15 mouse cellular contexts compared by ENCODE assay signal in the genomic region with DNA sequence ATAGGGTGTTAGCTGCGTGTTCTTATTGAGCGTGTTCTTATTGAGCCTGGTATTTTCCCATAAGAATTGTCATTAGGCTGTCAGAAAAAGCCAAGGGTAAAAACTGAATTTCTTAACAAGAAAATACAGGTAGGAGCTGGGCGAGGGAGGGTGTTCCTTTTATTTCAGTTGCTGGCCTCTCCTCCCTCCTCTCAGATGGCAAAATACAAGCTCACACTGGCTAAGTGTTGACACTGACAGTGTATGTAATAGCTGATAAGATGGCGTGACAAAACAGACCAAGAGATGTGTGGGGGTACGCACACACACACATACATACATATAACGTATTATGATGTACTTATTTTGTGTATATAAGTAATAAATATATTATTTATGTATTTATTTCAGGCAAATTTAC.
DNase-seq lines count a peak whose midpoint lies in the region; ATAC-seq and TF ChIP-seq lines count a peak whose summit lies in the region.
"Had no signal": no experiment of that assay in that cellular context is flagged by ENCODE, and none has a peak within 500 bp of the region (broad histone marks: within the 10 kb centered on the region; RNA-seq: fewer than 3 reads in every experiment).

No protein-coding gene starts in this region.

- H3K27ac ChIP-seq in heart, embryonic 15.5 days, result peak overlapping the region; percentile 62
- no peak overlapping the region; the same call in 1 of the 2 replicates for H3K27ac ChIP-seq in midbrain, embryonic 11.5 days (ENCODE audit: low read depth, low read length)
- H3K27ac ChIP-seq in midbrain, embryonic 15.5 days, result no peak overlapping the region
- H3K27ac ChIP-seq in liver, embryonic 12.5 days, result peak overlapping the region; percentile 64
- peak overlapping the region; percentile 65 for H3K27ac ChIP-seq in stomach, postnatal 0 days (replicated peaks)

- TF ChIP-seq CTCF in stomach, postnatal 0 days (IDR thresholded peaks at IDR 0.05; ENCODE audit: low read depth), result no peak

- WGBS in heart, embryonic 15.5 days, result 51% methylated on average over 6 of the region's 6 CpGs
- WGBS in midbrain, embryonic 11.5 days, result 78% methylated on average over 6 of the region's 6 CpGs
- WGBS in midbrain, embryonic 15.5 days, result 73% methylated on average over 6 of the region's 6 CpGs
- WGBS in liver, embryonic 12.5 days (ENCODE audit: insufficient replicate concordance), result 51% methylated on average over 6 of the region's 6 CpGs
- WGBS in stomach, postnatal 0 days, result 49% methylated on average over 6 of the region's 6 CpGs

- H3K27me3 ChIP-seq in heart, embryonic 15.5 days, result no peaks in the 10 kb centered on the region
- H3K27me3 ChIP-seq in midbrain, embryonic 11.5 days (ENCODE audit: control insufficient read depth, insufficient read depth, low read length), result no peaks in the 10 kb centered on the region
- no peaks in the 10 kb centered on the region for H3K27me3 ChIP-seq in midbrain, embryonic 15.5 days (replicated peaks)
- 0 out of 2 replicates have a peak, but pooled peaks cover 5% of the 10 kb centered on the region for H3K27me3 ChIP-seq in liver, embryonic 12.5 days (replicated peaks)
- H3K27me3 ChIP-seq in stomach, postnatal 0 days (ENCODE audit: control insufficient read depth, insufficient read depth, low read length), result no peaks in the 10 kb centered on the region

- H3K9me3 ChIP-seq in heart, embryonic 15.5 days (replicated peaks), result no peaks in the 10 kb centered on the region
- no peaks in the 10 kb centered on the region for H3K9me3 ChIP-seq in midbrain, embryonic 11.5 days (ENCODE audit: control insufficient read depth, low read length)
- H3K9me3 ChIP-seq in midbrain, embryonic 15.5 days, result no peaks in the 10 kb centered on the region
- H3K9me3 ChIP-seq in liver, embryonic 12.5 days (replicated peaks), result no peaks in the 10 kb centered on the region
- H3K9me3 ChIP-seq in stomach, postnatal 0 days (ENCODE audit: control insufficient read depth, low read length), result no peaks in the 10 kb centered on the region
- H3K9me3 ChIP-seq: forebrain, embryonic 10.5 days had no signal

- no peak for DNase-seq in heart, adult 9 months (ENCODE audit: low spot score in 2 of 2)
- DNase-seq in midbrain, embryonic 11.5 days (ENCODE audit: low spot score, missing footprints), result no peak
- no peak for DNase-seq in stomach, postnatal 0 days (ENCODE audit: low spot score)
- DNase-seq in gastrocnemius, postnatal 4 days (ENCODE audit: low spot score in 2 of 2), result no peak
- DNase-seq in right cerebral cortex, adult 18-20 months, result no peak
- DNase-seq: adrenal gland, postnatal 10 days; cerebellum, postnatal 10 days; kidney, postnatal 10 days; right cerebral cortex, postnatal 14 days; thymus, postnatal 25 days had no signal

- H3K4me1 ChIP-seq in heart, embryonic 15.5 days (replicated peaks), result peaks cover 57% of the 10 kb centered on the region
- peaks cover 22% of the 10 kb centered on the region for H3K4me1 ChIP-seq in midbrain, embryonic 11.5 days (ENCODE audit: control insufficient read depth, insufficient read depth, low read length)
- peaks cover 15% of the 10 kb centered on the region for H3K4me1 ChIP-seq in midbrain, embryonic 15.5 days
- H3K4me1 ChIP-seq in liver, embryonic 12.5 days, result peaks cover 15% of the 10 kb centered on the region; the same call in 1 of the 2 replicates
- peaks cover 9% of the 10 kb centered on the region for H3K4me1 ChIP-seq in stomach, postnatal 0 days (replicated peaks; ENCODE audit: control insufficient read depth, insufficient read depth)

- peak overlapping the region; percentile 28; the same call in 1 of the 2 replicates for H3K4me2 ChIP-seq in heart, embryonic 15.5 days
- H3K4me2 ChIP-seq in midbrain, embryonic 11.5 days, result no peak overlapping the region
- no peak overlapping the region for H3K4me2 ChIP-seq in midbrain, embryonic 15.5 days
- peak overlapping the region; percentile 23 for H3K4me2 ChIP-seq in liver, embryonic 12.5 days
- peak overlapping the region; percentile 42 for H3K4me2 ChIP-seq in stomach, postnatal 0 days (replicated peaks; ENCODE audit: low read depth)

- no peak for ATAC-seq in heart, embryonic 15.5 days (replicated peaks; ENCODE audit: insufficient number of reproducible peaks, insufficient read depth, low FRiP score, low read depth)
- ATAC-seq in midbrain, embryonic 11.5 days (ENCODE audit: low FRiP score), result no peak
- ATAC-seq in midbrain, embryonic 15.5 days (replicated peaks), result no peak
- ATAC-seq in liver, embryonic 12.5 days, result no peak
- no peak for ATAC-seq in stomach, postnatal 0 days (ENCODE audit: low FRiP score, low TSS enrichment)

- H3K9ac ChIP-seq in heart, embryonic 15.5 days, result 0 out of 2 replicates have a peak overlapping the region, but pooled peaks have one; percentile 19
- 0 out of 2 replicates have a peak overlapping the region, but pooled peaks have one; percentile 20 for H3K9ac ChIP-seq in midbrain, embryonic 11.5 days (ENCODE audit: low read length)
- H3K9ac ChIP-seq in midbrain, embryonic 15.5 days, result no peak overlapping the region
- no peak overlapping the region for H3K9ac ChIP-seq in liver, embryonic 12.5 days
- no peak overlapping the region for H3K9ac ChIP-seq in stomach, postnatal 0 days (ENCODE audit: low read length)

- no peaks in the 10 kb centered on the region for H3K36me3 ChIP-seq in heart, embryonic 15.5 days
- H3K36me3 ChIP-seq in midbrain, embryonic 11.5 days (ENCODE audit: control insufficient read depth, insufficient read depth, low read length), result no peaks in the 10 kb centered on the region
- no peaks in the 10 kb centered on the region for H3K36me3 ChIP-seq in midbrain, embryonic 15.5 days (replicated peaks)
- H3K36me3 ChIP-seq in liver, embryonic 12.5 days, result no peaks in the 10 kb centered on the region
- H3K36me3 ChIP-seq in stomach, postnatal 0 days (ENCODE audit: control insufficient read depth, insufficient read depth, low read length), result no peaks in the 10 kb centered on the region

- TF ChIP-seq EP300 in stomach, postnatal 0 days (optimal IDR thresholded peaks at IDR 0.05), result no peak

- no peak overlapping the region for H3K4me3 ChIP-seq in heart, embryonic 15.5 days
- no peak overlapping the region for H3K4me3 ChIP-seq in midbrain, embryonic 11.5 days (ENCODE audit: low read depth, low read length)
- no peak overlapping the region for H3K4me3 ChIP-seq in midbrain, embryonic 15.5 days
- H3K4me3 ChIP-seq in liver, embryonic 12.5 days, result no peak overlapping the region
- H3K4me3 ChIP-seq in stomach, postnatal 0 days (ENCODE audit: low read depth, low read length), result no peak overlapping the region
- H3K4me3 ChIP-seq: forebrain, embryonic 10.5 days; myocyte had no signal

Comparison
In these comparisons a context has a peak if more than half of its experiments do, and no peak if none do; other contexts are left out.
1. H3K9ac ChIP-seq: peak in heart, embryonic 15.5 days (single experiment) and midbrain, embryonic 11.5 days (single experiment); none in midbrain, embryonic 15.5 days (single experiment), liver, embryonic 12.5 days (single experiment) and stomach, postnatal 0 days (single experiment).
2. H3K27ac ChIP-seq: peak in heart, embryonic 15.5 days (single experiment), liver, embryonic 12.5 days (single experiment) and stomach, postnatal 0 days (single experiment); none in midbrain, embryonic 11.5 days (single experiment) and midbrain, embryonic 15.5 days (single experiment).
3. H3K4me2 ChIP-seq: peak in heart, embryonic 15.5 days (single experiment), liver, embryonic 12.5 days (single experiment) and stomach, postnatal 0 days (single experiment); none in midbrain, embryonic 11.5 days (single experiment) and midbrain, embryonic 15.5 days (single experiment).